Mouse (Mus musculus) midbrain, embryonic 12.5 days (tissue): Measurements from ENCODE around the gene Mr1. TPM values are rescaled to one million over a fixed set of nuclear protein-coding genes. Genes with fewer than 3 reads are reported as not detected.

Source experiments
- ATAC-seq: fragments of 200-750 bp; cut with Nextera tagmentation; 2 replicates; pipeline ENCODE4 v1.8.0; 2017; ENCODE audit warnings: low read depth, moderate TSS enrichment, moderate library complexity; ENCODE audit not compliant: low FRiP score
- H3K27ac ChIP-seq: fragments of 300-500 bp; sonication (generic); replicated peaks from 2 replicates; pipeline ENCODE4 v1.5.1; 2016; ENCODE audit warnings: mild to moderate bottlenecking
- H3K27me3 ChIP-seq: fragments of 300-500 bp; sonication (generic); 2 replicates; pipeline ENCODE4 v1.6.1; 2016; ENCODE audit warnings: mild to moderate bottlenecking
- H3K36me3 ChIP-seq: fragments of 300-500 bp; sonication (generic); 2 replicates; pipeline ENCODE4 v1.6.1; 2016
- H3K4me1 ChIP-seq: fragments of 300-500 bp; sonication (generic); 2 replicates; pipeline ENCODE4 v1.6.1; 2016
- H3K4me2 ChIP-seq: fragments of 300-500 bp; sonication (generic); replicated peaks from 2 replicates; pipeline ENCODE4 v1.6.1; 2016; ENCODE audit warnings: mild to moderate bottlenecking, moderate library complexity
- H3K4me3 ChIP-seq: fragments of 300-500 bp; sonication (generic); 2 replicates; pipeline ENCODE4 v1.5.1; 2016; ENCODE audit warnings: mild to moderate bottlenecking
- H3K9ac ChIP-seq: fragments of 300-500 bp; sonication (generic); replicated peaks from 2 replicates; pipeline ENCODE4 v1.6.1; 2016; ENCODE audit warnings: mild to moderate bottlenecking, moderate library complexity
- H3K9me3 ChIP-seq: fragments of 300-500 bp; sonication (generic); 2 replicates; pipeline ENCODE4 v1.6.1; 2016; ENCODE audit warnings: mild to moderate bottlenecking
- WGBS: fragments of 180-500 bp; shearing (Covaris S2); methylation state at CpG from one replicate; pipeline ENCODE4 v1.1.7; 2016; 5-methylcytosine and 5-hydroxymethylcytosine counted together
- polyA plus RNA-seq: library from polyadenylated mRNA; unstranded; fragments of >200 nt; fragmentation: Nextera tagmentation; extraction: Ambion mirVana; gene quantifications from 2 replicates; pipeline ENCODE4 v1.2.1, GENCODE M21; 2016

The Mr1 gene
- polyA plus RNA-seq, 1 experiment from 2014 or later = 0.46 TPM

DNA sequence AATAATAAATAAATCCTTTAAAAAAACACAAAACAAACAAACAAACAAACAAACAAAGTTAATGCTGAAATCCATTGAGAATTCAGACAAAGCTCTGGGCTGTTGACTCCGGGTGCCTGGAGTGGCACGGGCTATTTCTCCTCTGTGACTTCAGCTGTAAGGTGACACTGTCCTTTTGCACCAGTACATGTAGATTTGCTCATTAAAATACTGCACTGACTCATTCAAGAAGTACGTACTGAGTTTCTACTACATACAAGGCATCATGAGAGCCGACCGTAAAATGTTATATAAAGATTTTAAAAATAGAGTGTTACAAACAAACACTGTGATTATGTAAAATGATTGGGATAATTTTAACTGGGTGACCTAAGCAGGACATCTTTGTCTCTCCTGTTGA is 22.2 kb downstream of the Mr1 start:
- ATAC-seq = no peak
- no peaks in the 10 kb centered on the region for H3K4me1 ChIP-seq
- 94% methylated on average over 5 of the region's 5 CpGs for WGBS

DNA sequence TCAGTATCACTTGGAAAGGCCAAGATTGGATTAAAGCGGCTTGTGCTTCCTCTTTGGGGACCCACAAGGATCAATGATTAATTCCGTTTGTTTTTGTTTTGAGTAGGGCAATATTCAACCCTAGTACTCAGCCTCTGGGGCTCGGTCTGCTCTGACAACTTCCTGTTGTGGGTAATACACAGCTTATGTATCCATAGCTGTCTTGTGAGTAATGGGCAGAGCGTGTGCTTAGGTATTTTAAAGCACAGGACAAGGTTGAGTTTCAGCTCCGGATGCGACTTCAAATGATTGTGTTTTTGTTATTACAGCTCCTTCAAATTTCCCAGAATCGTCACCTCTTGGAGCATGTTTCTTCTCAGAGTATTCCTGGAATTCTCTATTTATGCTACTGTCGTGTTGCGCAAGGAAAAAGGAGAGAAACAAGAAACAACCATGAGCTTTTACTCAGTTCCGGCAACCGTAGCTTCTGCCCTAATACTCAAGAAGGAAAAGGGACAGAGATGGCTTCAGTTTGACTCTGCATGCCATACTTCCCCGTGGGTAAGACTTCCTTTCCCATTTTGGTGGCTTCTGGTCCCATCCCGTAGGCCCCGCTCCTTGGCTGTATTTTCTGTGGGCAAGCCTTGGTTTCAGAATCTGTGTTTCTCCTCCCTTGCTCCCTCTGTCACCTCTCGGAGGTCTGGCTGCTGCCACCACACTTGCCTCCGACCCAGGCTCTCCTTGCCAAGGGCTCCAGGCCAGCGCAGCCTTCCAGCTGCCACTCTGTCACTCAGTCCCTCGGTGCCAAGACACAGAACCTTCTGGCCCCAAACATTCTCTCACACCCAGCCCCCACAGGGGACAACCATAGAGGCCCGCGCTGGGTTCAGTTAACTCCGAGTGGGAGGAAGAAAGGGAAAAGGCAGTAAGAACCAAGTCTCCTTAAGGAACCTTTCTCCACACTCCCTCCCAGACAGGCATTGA is 24.4 kb downstream of the Mr1 start:
- no peaks in the 10 kb centered on the region for H3K4me1 ChIP-seq
- no peak overlapping the region for H3K27ac ChIP-seq
- ATAC-seq = no peak
- H3K9me3 ChIP-seq = no peaks in the 10 kb centered on the region
- WGBS = 85% methylated on average over 21 of the region's 21 CpGs
- H3K27me3 ChIP-seq = peaks cover 8% of the 10 kb centered on the region
- no peak overlapping the region for H3K4me3 ChIP-seq
- no peak overlapping the region for H3K4me2 ChIP-seq
- H3K36me3 ChIP-seq = no peaks in the 10 kb centered on the region
- H3K9ac ChIP-seq = no peak overlapping the region

More for the DNA sequence above, 22.2 kb downstream of the Mr1 start:
- H3K4me2 ChIP-seq = no peak overlapping the region
- H3K9me3 ChIP-seq = no peaks in the 10 kb centered on the region
- H3K9ac ChIP-seq = no peak overlapping the region
- H3K4me3 ChIP-seq = no peak overlapping the region
- H3K36me3 ChIP-seq = no peaks in the 10 kb centered on the region
- H3K27ac ChIP-seq = no peak overlapping the region
- H3K27me3 ChIP-seq = no peaks in the 10 kb centered on the region

DNA sequence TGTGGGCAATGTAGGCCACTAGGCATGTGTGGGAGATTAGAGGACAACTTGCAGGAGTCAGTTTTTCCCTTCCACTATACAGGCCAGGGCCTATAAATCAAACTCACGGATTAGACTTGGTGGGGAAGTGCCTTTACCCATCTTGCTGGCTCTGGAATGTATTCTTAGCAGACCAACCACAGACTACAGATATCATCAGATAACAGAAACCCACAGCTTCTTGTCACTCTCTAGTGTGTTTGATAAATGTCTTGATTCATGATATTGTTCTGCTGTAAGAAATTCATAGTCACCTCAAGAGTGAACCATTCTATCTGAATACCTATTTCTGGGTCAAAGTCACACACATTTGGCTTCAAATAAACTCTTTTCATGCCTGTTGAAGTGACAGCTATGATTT is 26.9 kb downstream of the Mr1 start:
- 96% methylated on average over 1 of the region's 1 CpGs for WGBS
- Histone ChIP-seq H3K27ac (no peak overlapping the region), H3K9ac (no peak overlapping the region), H3K4me3 (no peak overlapping the region), H3K4me1 (no peaks in the 10 kb centered on the region), H3K36me3 (no peaks in the 10 kb centered on the region), H3K4me2 (no peak overlapping the region), H3K9me3 (no peaks in the 10 kb centered on the region), H3K27me3 (peaks cover 19% of the 10 kb centered on the region)
- no peak for ATAC-seq

DNA sequence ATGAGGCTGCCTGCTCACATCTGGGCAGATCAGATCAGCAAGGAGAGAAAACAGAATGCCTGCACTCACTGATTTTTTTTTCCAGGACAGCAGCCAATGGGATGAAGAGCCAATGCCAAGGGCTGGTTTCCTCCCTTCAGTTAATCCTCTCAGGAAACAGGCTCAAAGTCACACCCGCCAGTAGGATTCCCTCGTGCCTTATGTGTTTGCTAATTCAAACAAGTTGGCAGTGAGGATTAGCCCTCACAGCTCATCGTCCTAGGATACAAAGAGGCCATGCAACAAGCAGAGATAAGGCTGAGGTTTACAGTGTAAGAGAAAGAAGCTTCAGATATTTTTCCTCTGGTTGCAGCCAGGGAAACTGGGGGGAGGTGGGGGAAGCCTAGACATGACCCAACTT is 32.7 kb downstream of the Mr1 start:
- H3K4me3 ChIP-seq = no peak overlapping the region
- no peak overlapping the region for H3K9ac ChIP-seq
- no peak for ATAC-seq
- no peak overlapping the region for H3K27ac ChIP-seq
- H3K4me2 ChIP-seq = no peak overlapping the region
- H3K9me3 ChIP-seq = no peaks in the 10 kb centered on the region
- H3K36me3 ChIP-seq = no peaks in the 10 kb centered on the region
- peaks cover 35% of the 10 kb centered on the region for H3K27me3 ChIP-seq
- WGBS = 1% methylated on average over 3 of the region's 3 CpGs
- H3K4me1 ChIP-seq = peaks cover 35% of the 10 kb centered on the region

GRCm38 (mm10) chr1:155112875-155113274 is 33.7 kb downstream of the Mr1 start:
- ATAC-seq = no peak
- Histone ChIP-seq H3K4me1 (peaks cover 42% of the 10 kb centered on the region), H3K27me3 (peaks cover 32% of the 10 kb centered on the region), H3K4me2 (no peak overlapping the region), H3K27ac (no peak overlapping the region), H3K36me3 (no peaks in the 10 kb centered on the region), H3K9ac (no peak overlapping the region), H3K4me3 (no peak overlapping the region), H3K9me3 (no peaks in the 10 kb centered on the region)
- 100% methylated on average over 1 of the region's 1 CpGs for WGBS

GRCm38 (mm10) chr1:155112118-155112517 is 34.5 kb downstream of the Mr1 start:
- 21% methylated on average over 4 of the region's 4 CpGs for WGBS
- Histone ChIP-seq H3K9me3 (no peaks in the 10 kb centered on the region), H3K4me1 (peaks cover 42% of the 10 kb centered on the region), H3K4me3 (no peak overlapping the region), H3K27ac (no peak overlapping the region), H3K27me3 (peaks cover 29% of the 10 kb centered on the region), H3K4me2 (no peak overlapping the region), H3K9ac (no peak overlapping the region), H3K36me3 (no peaks in the 10 kb centered on the region)
- ATAC-seq = no peak

GRCm38 (mm10) chr1:155111491-155111890 is 35.1 kb downstream of the Mr1 start:
- no peak overlapping the region for H3K9ac ChIP-seq
- H3K27ac ChIP-seq = peak overlapping the region; percentile 64
- H3K9me3 ChIP-seq = no peaks in the 10 kb centered on the region
- H3K4me2 ChIP-seq = no peak overlapping the region
- H3K4me1 ChIP-seq = peaks cover 42% of the 10 kb centered on the region
- 7% methylated on average over 6 of the region's 6 CpGs for WGBS
- H3K4me3 ChIP-seq = no peak overlapping the region
- ATAC-seq = peak; percentile 66
- no peaks in the 10 kb centered on the region for H3K36me3 ChIP-seq
- H3K27me3 ChIP-seq = peaks cover 32% of the 10 kb centered on the region

GRCm38 (mm10) chr1:155109387-155110350 is 36.9 kb downstream of the Mr1 start:
- H3K4me1 ChIP-seq = peaks cover 42% of the 10 kb centered on the region
- WGBS = 17% methylated on average over 18 of the region's 18 CpGs

DNA sequence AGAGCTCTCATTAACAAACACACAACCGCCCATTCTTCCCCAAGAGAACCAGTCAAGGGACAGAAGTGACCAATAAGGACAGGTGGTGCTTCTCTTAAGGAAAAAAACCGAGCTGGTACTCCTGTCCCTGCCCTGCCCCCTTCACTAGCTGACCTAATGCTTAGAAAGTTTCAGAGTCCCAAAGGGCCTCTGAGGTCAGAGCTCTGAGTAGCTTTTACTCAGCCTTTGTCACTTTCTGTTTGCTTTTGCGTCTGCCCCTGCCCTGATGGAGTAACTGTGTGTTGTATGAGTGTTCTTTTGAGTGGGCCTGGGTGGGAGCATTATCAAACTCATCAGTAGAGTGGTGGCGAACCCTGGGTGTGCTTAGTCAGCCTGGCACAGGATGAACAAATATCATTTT is 38.2 kb downstream of the Mr1 start:
- WGBS = 41% methylated on average over 4 of the region's 4 CpGs
- peaks cover 20% of the 10 kb centered on the region for H3K27me3 ChIP-seq
- no peak overlapping the region for H3K4me3 ChIP-seq
- H3K4me1 ChIP-seq = peaks cover 35% of the 10 kb centered on the region
- H3K27ac ChIP-seq = no peak overlapping the region
- no peak overlapping the region for H3K9ac ChIP-seq
- no peak for ATAC-seq
- H3K36me3 ChIP-seq = no peaks in the 10 kb centered on the region
- H3K9me3 ChIP-seq = no peaks in the 10 kb centered on the region
- no peak overlapping the region for H3K4me2 ChIP-seq

More at GRCm38 (mm10) chr1:155109387-155110350, 36.9 kb downstream of the Mr1 start:
- Histone ChIP-seq H3K36me3 (no peaks in the 10 kb centered on the region), H3K9me3 (no peaks in the 10 kb centered on the region), H3K9ac (no peak overlapping the region; the same call in 1 of the 2 replicates), H3K4me3 (no peak overlapping the region), H3K27ac (peak overlapping the region; percentile 43), H3K4me2 (0 out of 2 replicates have a peak overlapping the region, but pooled peaks have one; percentile 19), H3K27me3 (peaks cover 20% of the 10 kb centered on the region)
- ATAC-seq = no peak

DNA sequence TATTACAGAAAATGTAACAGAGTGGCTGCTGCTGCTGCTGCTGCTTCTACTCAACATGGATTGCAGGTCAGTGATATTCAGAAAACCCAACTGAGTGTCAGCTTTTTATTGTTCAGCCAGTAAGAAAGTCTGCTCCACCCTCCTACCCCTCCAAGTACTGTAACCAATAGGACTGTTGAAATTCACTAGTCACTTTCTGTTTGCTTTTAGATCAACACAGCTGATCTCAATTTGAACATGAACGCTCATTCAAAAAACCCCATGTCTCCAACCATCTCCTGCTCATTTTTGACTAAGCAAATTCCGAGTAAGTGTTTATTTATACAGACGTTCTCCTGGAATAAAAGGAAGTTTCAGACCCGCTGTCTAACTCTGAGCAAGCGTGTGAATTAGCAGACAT is 38.8 kb downstream of the Mr1 start:
- 47% methylated on average over 5 of the region's 5 CpGs for WGBS
- no peak overlapping the region for H3K27ac ChIP-seq

DNA sequence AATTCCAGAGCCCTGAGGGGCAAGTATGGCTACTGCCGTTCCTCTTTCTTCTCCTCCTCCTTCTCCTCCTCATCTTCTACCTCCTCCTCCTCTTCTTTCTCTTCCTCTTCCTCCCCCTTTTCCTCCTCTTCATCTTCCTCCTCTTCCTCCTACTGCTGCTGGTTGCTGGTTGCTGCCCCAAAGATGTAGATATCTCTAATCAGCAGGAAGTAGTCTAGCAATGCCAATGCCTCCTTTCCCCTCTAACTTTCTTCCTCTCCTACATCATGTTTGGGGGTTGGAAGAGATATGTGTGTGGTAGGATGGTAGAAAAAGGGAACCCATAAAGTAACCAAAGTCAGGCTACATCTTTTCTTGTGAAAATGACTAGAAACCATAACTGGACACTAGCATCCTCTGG is 40.3 kb downstream of the Mr1 start:
- no peak overlapping the region for H3K4me2 ChIP-seq
- H3K27ac ChIP-seq = no peak overlapping the region
- H3K4me3 ChIP-seq = no peak overlapping the region
- H3K4me1 ChIP-seq = peaks cover 23% of the 10 kb centered on the region
- no peaks in the 10 kb centered on the region for H3K36me3 ChIP-seq
- H3K9me3 ChIP-seq = no peaks in the 10 kb centered on the region
- ATAC-seq = no peak
- WGBS = 71% methylated on average over 1 of the region's 1 CpGs
- no peak overlapping the region for H3K9ac ChIP-seq
- H3K27me3 ChIP-seq = peaks cover 19% of the 10 kb centered on the region

More for the DNA sequence above, 38.8 kb downstream of the Mr1 start:
- H3K4me3 ChIP-seq = no peak overlapping the region
- H3K4me2 ChIP-seq = no peak overlapping the region
- H3K36me3 ChIP-seq = no peaks in the 10 kb centered on the region
- peaks cover 21% of the 10 kb centered on the region for H3K27me3 ChIP-seq
- no peak overlapping the region for H3K9ac ChIP-seq
- ATAC-seq = no peak
- H3K4me1 ChIP-seq = peaks cover 35% of the 10 kb centered on the region
- no peaks in the 10 kb centered on the region for H3K9me3 ChIP-seq

GRCm38 (mm10) chr1:155103991-155104390 is 42.6 kb downstream of the Mr1 start:
- no peak overlapping the region for H3K4me2 ChIP-seq
- no peak overlapping the region for H3K9ac ChIP-seq
- H3K4me3 ChIP-seq = no peak overlapping the region
- no peaks in the 10 kb centered on the region for H3K9me3 ChIP-seq
- WGBS = 86% methylated on average over 5 of the region's 5 CpGs
- no peak overlapping the region for H3K27ac ChIP-seq
- no peaks in the 10 kb centered on the region for H3K36me3 ChIP-seq
- H3K4me1 ChIP-seq = peaks cover 10% of the 10 kb centered on the region; the same call in 1 of the 2 replicates
- no peak for ATAC-seq
- peaks cover 13% of the 10 kb centered on the region for H3K27me3 ChIP-seq
